Mouse (Mus musculus): ENCODE results near the gene Pdzd8.

The Pdzd8 gene

GRCm38 (mm10) chr19:59267417-59267963, 78.1 kb downstream of the Pdzd8 start:
- no peak for DNase-seq

- DNase-seq: no peak
These were observed 79.7 kb downstream of the Pdzd8 start for GRCm38 (mm10) chr19:59265907-59266306.

GRCm38 (mm10) chr19:59264838-59265532, 80.6 kb downstream of the Pdzd8 start:
- DNase-seq: no peak

GRCm38 (mm10) chr19:59263171-59263570, 82.4 kb downstream of the Pdzd8 start:
- DNase-seq: no peak

- DNase-seq: no peak
These were observed 84.0 kb downstream of the Pdzd8 start for GRCm38 (mm10) chr19:59261604-59262003.

- DNase-seq: no peak
These were observed 84.7 kb downstream of the Pdzd8 start, which contains the start of gene Slc18a2 for GRCm38 (mm10) chr19:59260718-59261442. TSS of gene Slc18a2 (plus strand) at chr19:59260896.

GRCm38 (mm10) chr19:59259633-59260032, 85.9 kb downstream of the Pdzd8 start:
- DNase-seq: no peak

- DNase-seq: no peak
These were observed 92.9 kb downstream of the Pdzd8 start for GRCm38 (mm10) chr19:59252651-59253050.

GRCm38 (mm10) chr19:59248553-59249286, 96.9 kb downstream of the Pdzd8 start:
- DNase-seq: no peak

GRCm38 (mm10) chr19:59248144-59248543, 97.4 kb downstream of the Pdzd8 start:
- DNase-seq: no peak

Measured in cerebellum, postnatal 36 days (tissue).